Mouse (Mus musculus) myocyte (in vitro differentiated cells): ENCODE measurements around the gene B4galt7. TPM values are rescaled to one million over a fixed set of nuclear protein-coding genes. Genes with fewer than 3 reads are reported as not detected.

ENCODE experiments used
- H3K27me3 ChIP-seq: one replicate; pipeline ENCODE4 v1.6.1; 2011; ENCODE audit not compliant: control insufficient read depth, insufficient read depth, insufficient read length
- H3K36me3 ChIP-seq: one replicate; pipeline ENCODE4 v1.6.1; 2011; ENCODE audit not compliant: control insufficient read depth, insufficient read depth
- H3K4me2 ChIP-seq: one replicate; pipeline ENCODE4 v1.6.1; 2011; ENCODE audit warnings: low read depth, control low read depth
- H3K4me3 ChIP-seq: one replicate; pipeline ENCODE4 v1.5.1; 2011; ENCODE audit warnings: mild to moderate bottlenecking, control low read depth, moderate library complexity
- H3K79me2 ChIP-seq: one replicate; pipeline ENCODE4 v1.6.1; 2011; ENCODE audit not compliant: control insufficient read depth, insufficient read depth
- H3ac ChIP-seq: one replicate; pipeline ENCODE4 v1.6.1; 2011; ENCODE audit not compliant: control insufficient read depth, insufficient read length
- CEBPB ChIP-seq: IDR thresholded peaks from 2 replicates; pipeline ENCODE4 v1.6.1; 2011; ENCODE audit warnings: mild to moderate bottlenecking, moderate library complexity; ENCODE audit not compliant: poor library complexity, insufficient read depth, severe bottlenecking
- E2F4 ChIP-seq: IDR thresholded peaks from one replicate; pipeline ENCODE4 v1.6.1; 2011; ENCODE audit warnings: mild to moderate bottlenecking, control low read depth, moderate library complexity; ENCODE audit not compliant: insufficient read depth
- MAX ChIP-seq: IDR thresholded peaks from one replicate; pipeline ENCODE4 v1.6.1; 2011; ENCODE audit warnings: low read depth, mild to moderate bottlenecking, control low read depth
- MYOD1 ChIP-seq, 3 experiments: IDR thresholded peaks; one replicate each; pipeline ENCODE4 v1.6.1; 2011; ENCODE audit warnings: control low read depth in 2 of 3, low read depth in 2 of 3, mild to moderate bottlenecking in 2 of 3, moderate library complexity in 1 of 3; ENCODE audit not compliant: insufficient read length in 2 of 3, control insufficient read depth in 1 of 3
- MYOG ChIP-seq, 3 experiments: IDR thresholded peaks; one replicate each; pipeline ENCODE4 v1.6.1; 2011; ENCODE audit warnings: control low read depth in 2 of 3, low read depth in 2 of 3, mild to moderate bottlenecking in 2 of 3; ENCODE audit not compliant: insufficient read length in 2 of 3, control insufficient read depth in 1 of 3, insufficient read depth in 1 of 3
- POLR2A ChIP-seq: IDR thresholded peaks from one replicate; pipeline ENCODE4 v1.6.1; 2011; ENCODE audit warnings: low read depth, mild to moderate bottlenecking, control low read depth, moderate library complexity; ENCODE audit not compliant: insufficient read length
- POLR2AphosphoS2 ChIP-seq: IDR thresholded peaks from one replicate; pipeline ENCODE4 v1.6.1; 2011; ENCODE audit warnings: low read depth, control low read depth; ENCODE audit not compliant: insufficient read length
- REST ChIP-seq: IDR thresholded peaks from one replicate; pipeline ENCODE4 v1.6.1; 2011; ENCODE audit warnings: mild to moderate bottlenecking, control low read depth, moderate library complexity; ENCODE audit not compliant: insufficient read depth, insufficient read length
- SRF ChIP-seq: IDR thresholded peaks from one replicate; pipeline ENCODE4 v1.6.1; 2011; ENCODE audit warnings: low read depth; ENCODE audit not compliant: control insufficient read depth, insufficient read length
- TCF12 ChIP-seq: IDR thresholded peaks from one replicate; pipeline ENCODE4 v1.6.1; 2011; ENCODE audit warnings: mild to moderate bottlenecking, control low read depth; ENCODE audit not compliant: poor library complexity, insufficient read depth, severe bottlenecking
- TCF3 ChIP-seq: IDR thresholded peaks from one replicate; pipeline ENCODE4 v1.6.1; 2011; ENCODE audit warnings: low read depth, control low read depth; ENCODE audit not compliant: insufficient read length
- USF1 ChIP-seq: IDR thresholded peaks from one replicate; pipeline ENCODE4 v1.6.1; 2011; ENCODE audit warnings: low read depth, mild to moderate bottlenecking, control low read depth, moderate library complexity
- polyA plus RNA-seq: library from polyadenylated mRNA; unstranded; fragments of >200 nt; fragmentation: generic; extraction: Trizol; gene quantifications from one replicate; pipeline ENCODE4 v1.2.1, GENCODE M21; 2012; ENCODE audit warnings: missing spikeins

B4galt7 gene
- polyA plus RNA-seq, 1 experiment, result 23.1 TPM

DNA sequence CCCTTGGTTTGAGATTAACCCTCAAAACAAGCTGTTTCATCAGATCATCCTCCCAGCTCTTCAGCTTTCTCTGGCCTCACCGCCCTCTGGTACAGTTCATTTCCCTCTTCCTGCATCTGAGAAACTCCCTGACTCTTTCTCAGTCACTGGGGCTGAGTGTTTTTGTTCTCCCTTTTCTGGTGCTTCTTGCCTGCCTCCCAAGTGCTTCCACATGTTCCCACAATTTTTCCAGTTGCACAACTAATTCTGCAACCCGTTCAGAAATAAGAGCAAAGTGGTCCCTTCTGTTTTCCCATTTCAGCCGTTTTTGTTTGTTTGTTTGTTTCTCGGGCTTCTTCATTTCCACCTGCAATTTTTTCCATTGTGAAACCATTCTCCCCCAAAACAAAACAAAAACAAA is 21.6 kb upstream of the B4galt7 start:
- Histone ChIP-seq H3K4me3 (no peak overlapping the region), H3K4me2 (no peak overlapping the region), H3K36me3 (no peaks in the 10 kb centered on the region), H3ac (no peak overlapping the region), H3K27me3 (no peaks in the 10 kb centered on the region), H3K79me2 (no peaks in the 10 kb centered on the region)
- TF ChIP-seq USF1 (no peak), TCF12 (no peak), MAX (no peak), POLR2A (no peak), POLR2AphosphoS2 (no peak), CEBPB (no peak), E2F4 (no peak), MYOG (IDR thresholded peaks at IDR 0.05; ENCODE audit: control insufficient read depth in 1 of 3, insufficient read depth in 1 of 3, insufficient read length in 2 of 3, low read depth in 2 of 3) (no peak), TCF3 (no peak), REST (no peak), MYOD1 (IDR thresholded peaks at IDR 0.05; ENCODE audit: control insufficient read depth in 1 of 3, insufficient read length in 2 of 3, low read depth in 2 of 3) (no peak), SRF (no peak)

DNA sequence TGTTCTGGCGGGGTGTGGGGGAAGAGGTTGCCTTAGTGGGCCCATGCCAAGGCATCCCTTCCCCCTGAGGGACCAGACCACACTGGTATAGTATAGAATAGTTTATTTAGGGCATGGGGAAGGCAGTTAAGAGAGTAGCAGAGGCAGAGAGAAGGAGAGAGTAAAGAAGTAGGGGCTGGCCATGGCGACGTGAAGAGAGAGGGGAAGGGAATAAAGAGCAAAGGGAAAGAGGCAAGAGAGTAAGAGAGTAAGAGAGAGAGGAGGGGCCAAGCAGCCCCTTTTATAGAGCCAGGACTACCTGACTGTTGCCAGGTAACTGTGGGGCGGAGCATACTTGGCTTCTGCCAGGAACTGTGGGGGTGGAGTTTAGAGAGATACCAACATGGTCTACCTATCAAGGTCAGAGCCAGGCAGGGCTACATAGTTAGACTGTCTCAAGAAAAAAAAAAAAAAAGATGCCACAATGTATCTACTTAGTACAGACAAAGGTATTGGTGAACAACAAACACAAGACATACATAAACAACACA is 7.7 kb upstream of the B4galt7 start:
- Histone ChIP-seq H3ac (no peak overlapping the region), H3K4me2 (no peak overlapping the region), H3K79me2 (peaks cover 17% of the 10 kb centered on the region), H3K4me3 (peak overlapping the region; percentile 86), H3K36me3 (peaks cover 12% of the 10 kb centered on the region), H3K27me3 (no peaks in the 10 kb centered on the region)
- TF ChIP-seq POLR2AphosphoS2 (no peak), TCF3 (no peak), MYOD1 (IDR thresholded peaks at IDR 0.05; ENCODE audit: control insufficient read depth in 1 of 3, insufficient read length in 2 of 3, low read depth in 2 of 3) (no peak), MYOG (IDR thresholded peaks at IDR 0.05; ENCODE audit: control insufficient read depth in 1 of 3, insufficient read depth in 1 of 3, insufficient read length in 2 of 3, low read depth in 2 of 3) (no peak), E2F4 (no peak), POLR2A (no peak), MAX (no peak), TCF12 (no peak), USF1 (no peak), CEBPB (no peak), SRF (no peak), REST (no peak)

DNA sequence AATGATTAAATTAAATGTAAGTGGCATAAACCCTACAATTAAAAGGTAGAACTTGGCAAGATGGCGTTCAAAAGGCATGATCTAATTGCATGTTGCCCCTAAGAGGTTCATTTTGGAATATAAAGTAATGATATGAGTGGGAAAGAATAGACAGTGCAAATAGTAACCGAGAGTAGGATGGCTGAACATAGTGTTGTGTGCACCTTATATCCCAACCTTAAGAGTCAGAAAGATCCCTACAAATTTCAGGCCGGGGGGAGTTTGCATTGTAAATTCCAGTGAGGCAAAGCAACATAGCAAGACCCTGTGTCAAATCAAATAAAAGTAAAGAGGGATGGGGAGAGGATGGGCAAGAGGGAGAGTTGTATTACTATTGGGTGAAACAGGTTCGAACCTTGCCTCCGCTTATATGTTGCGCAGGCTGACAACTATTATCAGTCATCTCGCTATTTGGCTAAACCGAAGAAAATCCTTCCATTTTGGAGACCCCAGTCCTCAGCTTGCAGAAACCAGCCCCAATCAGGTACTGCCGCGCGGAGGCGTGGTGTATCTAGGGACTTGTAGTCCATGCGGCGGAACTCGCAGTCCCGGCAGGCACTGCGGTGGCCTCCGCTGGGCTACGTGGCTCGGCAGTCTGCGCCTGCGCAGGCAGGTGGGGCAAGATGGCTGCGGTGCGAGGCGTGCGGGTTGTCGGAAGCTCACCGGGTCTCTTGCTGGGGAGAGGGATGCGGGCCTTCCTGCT is 7.0 kb upstream of the B4galt7 start:
- H3K4me3 ChIP-seq, result peak overlapping the region; percentile 86
- H3ac ChIP-seq, result peak overlapping the region; percentile 60
- peaks cover 17% of the 10 kb centered on the region for H3K79me2 ChIP-seq
- TF ChIP-seq REST (peak; percentile 61), POLR2A (peak; percentile 100), POLR2AphosphoS2 (peak; percentile 99), MYOG (IDR thresholded peaks at IDR 0.05; ENCODE audit: control insufficient read depth in 1 of 3, insufficient read depth in 1 of 3, insufficient read length in 2 of 3, low read depth in 2 of 3) (peak in 2 of 3 experiments; percentile 45 to 47), MYOD1 (IDR thresholded peaks at IDR 0.05; ENCODE audit: control insufficient read depth in 1 of 3, insufficient read length in 2 of 3, low read depth in 2 of 3) (peak in 1 of 3 experiments; percentile 53), USF1 (no peak)
- H3K36me3 ChIP-seq, result peaks cover 16% of the 10 kb centered on the region
- peak overlapping the region; percentile 70 for H3K4me2 ChIP-seq
- no peaks in the 10 kb centered on the region for H3K27me3 ChIP-seq

- Histone ChIP-seq H3ac (peak overlapping the region; percentile 60), H3K79me2 (peaks cover 17% of the 10 kb centered on the region), H3K4me3 (peak overlapping the region; percentile 86), H3K36me3 (peaks cover 16% of the 10 kb centered on the region), H3K4me2 (peak overlapping the region; percentile 83), H3K27me3 (no peaks in the 10 kb centered on the region)
- TF ChIP-seq CEBPB (no peak), MYOG (IDR thresholded peaks at IDR 0.05; ENCODE audit: control insufficient read depth in 1 of 3, insufficient read depth in 1 of 3, insufficient read length in 2 of 3, low read depth in 2 of 3) (no peak), USF1 (no peak), E2F4 (no peak), REST (no peak), POLR2A (no peak), POLR2AphosphoS2 (no peak), MYOD1 (IDR thresholded peaks at IDR 0.05; ENCODE audit: control insufficient read depth in 1 of 3, insufficient read length in 2 of 3, low read depth in 2 of 3) (no peak), SRF (no peak)
Measured at GRCm38 (mm10) chr13:55593254-55593747, 6.4 kb upstream of the B4galt7 start.

- peaks cover 16% of the 10 kb centered on the region for H3K36me3 ChIP-seq
Measured at GRCm38 (mm10) chr13:55595375-55595774, 4.3 kb upstream of the B4galt7 start.

More at GRCm38 (mm10) chr13:55595375-55595774, 4.3 kb upstream of the B4galt7 start:
- Histone ChIP-seq H3K4me2 (no peak overlapping the region), H3ac (no peak overlapping the region), H3K79me2 (peaks cover 20% of the 10 kb centered on the region), H3K27me3 (no peaks in the 10 kb centered on the region), H3K4me3 (no peak overlapping the region)
- TF ChIP-seq MYOD1 (IDR thresholded peaks at IDR 0.05; ENCODE audit: control insufficient read depth in 1 of 3, insufficient read length in 2 of 3, low read depth in 2 of 3) (no peak), CEBPB (no peak), TCF12 (no peak), MYOG (IDR thresholded peaks at IDR 0.05; ENCODE audit: control insufficient read depth in 1 of 3, insufficient read depth in 1 of 3, insufficient read length in 2 of 3, low read depth in 2 of 3) (peak in 2 of 3 experiments; percentile 24 to 43)
